Mouse (Mus musculus) hindbrain, embryonic 16.5 days (tissue): ENCODE results near the gene Fbxo40. TPM values are rescaled to one million over a fixed set of nuclear protein-coding genes. Genes with fewer than 3 reads are reported as not detected.

ENCODE experiments used
- ATAC-seq: fragments of 200-750 bp; cut with Nextera tagmentation; 2 replicates; pipeline ENCODE4 v1.8.0; 2017; ENCODE audit warnings: moderate TSS enrichment, moderate library complexity
- H3K27ac ChIP-seq: fragments of 300-500 bp; sonication (generic); 2 replicates; pipeline ENCODE4 v1.5.1; 2014; ENCODE audit warnings: low read depth, mild to moderate bottlenecking, control low read depth, low read length, moderate library complexity
- H3K27me3 ChIP-seq: fragments of 300-500 bp; sonication (generic); replicated peaks from 2 replicates; pipeline ENCODE4 v1.6.1; 2014; ENCODE audit warnings: low read length; ENCODE audit not compliant: control insufficient read depth, insufficient read depth
- H3K36me3 ChIP-seq: fragments of 300-500 bp; sonication (generic); 2 replicates; pipeline ENCODE4 v1.6.1; 2014; ENCODE audit warnings: mild to moderate bottlenecking, low read length, moderate library complexity, mixed read lengths; ENCODE audit not compliant: control insufficient read depth, insufficient read depth
- H3K4me1 ChIP-seq: fragments of 300-500 bp; sonication (generic); 2 replicates; pipeline ENCODE4 v1.6.1; 2014; ENCODE audit warnings: low read depth, low read length; ENCODE audit not compliant: control insufficient read depth, insufficient read depth
- H3K4me2 ChIP-seq: fragments of 300-500 bp; sonication (generic); 2 replicates; pipeline ENCODE4 v1.6.1; 2014; ENCODE audit warnings: mild to moderate bottlenecking, low read length, control low read depth, moderate library complexity
- H3K4me3 ChIP-seq: fragments of 300-500 bp; sonication (generic); 2 replicates; pipeline ENCODE4 v1.5.1; 2014; ENCODE audit warnings: mild to moderate bottlenecking, low read length, control low read depth, moderate library complexity
- H3K9ac ChIP-seq: fragments of 300-500 bp; sonication (generic); 2 replicates; pipeline ENCODE4 v1.6.1; 2014; ENCODE audit warnings: low read depth, mild to moderate bottlenecking, control low read depth, low read length, moderate library complexity
- H3K9me3 ChIP-seq: fragments of 300-500 bp; sonication (generic); 2 replicates; pipeline ENCODE4 v1.6.1; 2014; ENCODE audit warnings: mild to moderate bottlenecking, low read length, moderate library complexity; ENCODE audit not compliant: control insufficient read depth
- WGBS: fragments of 180-500 bp; shearing (Covaris S2); extraction: QIAGEN DNeasy Blood & Tissue Kit; methylation state at CpG from one replicate; pipeline ENCODE4 v1.1.7; 2014; 5-methylcytosine and 5-hydroxymethylcytosine counted together
- polyA plus RNA-seq: library from polyadenylated mRNA; unstranded; fragments of >200 nt; fragmentation: Nextera tagmentation; extraction: Ambion mirVana; gene quantifications from 2 replicates; pipeline ENCODE4 v1.2.1, GENCODE M21; 2015

Fbxo40 gene
- polyA plus RNA-seq, 1 experiment from 2014 or later = 0.06 TPM

DNA sequence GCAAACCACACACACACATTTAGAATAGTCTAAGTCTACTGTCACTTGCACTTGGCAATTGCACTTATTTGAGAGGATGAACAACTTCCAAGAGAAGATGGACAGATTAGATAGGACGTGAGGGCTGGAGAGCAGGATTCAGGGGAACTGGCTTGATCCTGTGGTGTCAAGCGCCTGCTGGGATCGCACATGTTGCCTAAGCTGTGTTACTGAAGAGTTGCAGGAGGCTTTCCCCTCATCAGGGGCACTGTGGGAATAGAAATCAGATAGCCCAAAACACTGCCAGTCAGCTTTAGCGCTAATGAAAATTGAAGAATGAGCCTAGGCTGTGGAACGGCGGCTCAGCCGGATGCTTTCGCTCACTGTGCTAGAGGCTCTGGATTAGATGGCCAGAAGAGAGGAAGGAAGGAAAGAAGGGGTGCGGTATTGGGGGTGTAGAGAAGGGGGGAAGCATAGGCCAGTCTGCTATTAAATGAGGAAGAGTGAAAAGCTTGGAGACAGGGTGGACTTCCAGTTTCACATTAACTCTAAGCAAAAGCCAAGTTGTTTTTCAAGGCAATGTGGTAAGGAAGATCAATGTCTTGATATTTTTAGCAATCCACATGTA, 9.2 kb upstream of the Fbxo40 start:
- no peak for ATAC-seq
- Histone ChIP-seq H3K4me3 (no peak overlapping the region), H3K4me1 (no peaks in the 10 kb centered on the region), H3K27ac (no peak overlapping the region), H3K4me2 (no peak overlapping the region), H3K27me3 (no peaks in the 10 kb centered on the region), H3K9ac (no peak overlapping the region), H3K36me3 (no peaks in the 10 kb centered on the region), H3K9me3 (no peaks in the 10 kb centered on the region)
- 86% methylated on average over 9 of the region's 9 CpGs for WGBS

- H3K36me3 ChIP-seq = no peaks in the 10 kb centered on the region
- no peak overlapping the region for H3K27ac ChIP-seq
- H3K9me3 ChIP-seq = no peaks in the 10 kb centered on the region
- H3K4me1 ChIP-seq = no peaks in the 10 kb centered on the region
- H3K4me2 ChIP-seq = no peak overlapping the region
- ATAC-seq = no peak
- WGBS = 82% methylated on average over 6 of the region's 6 CpGs
- H3K27me3 ChIP-seq = no peaks in the 10 kb centered on the region
- H3K4me3 ChIP-seq = no peak overlapping the region
- no peak overlapping the region for H3K9ac ChIP-seq
Observed at GRCm38 (mm10) chr16:36997650-36998049, 7.4 kb upstream of the Fbxo40 start.

GRCm38 (mm10) chr16:36989493-36989892, 774 bp downstream of the Fbxo40 start:
- H3K9ac ChIP-seq = no peak overlapping the region
- 81% methylated on average over 8 of the region's 8 CpGs for WGBS
- H3K27ac ChIP-seq = no peak overlapping the region
- H3K4me3 ChIP-seq = no peak overlapping the region
- no peak for ATAC-seq
- no peaks in the 10 kb centered on the region for H3K36me3 ChIP-seq
- H3K27me3 ChIP-seq = no peaks in the 10 kb centered on the region
- no peaks in the 10 kb centered on the region for H3K4me1 ChIP-seq
- no peaks in the 10 kb centered on the region for H3K9me3 ChIP-seq
- no peak overlapping the region for H3K4me2 ChIP-seq

GRCm38 (mm10) chr16:36988066-36988465, 2.2 kb downstream of the Fbxo40 start:
- H3K4me1 ChIP-seq = no peaks in the 10 kb centered on the region
- H3K4me3 ChIP-seq = no peak overlapping the region
- H3K9me3 ChIP-seq = no peaks in the 10 kb centered on the region
- no peaks in the 10 kb centered on the region for H3K27me3 ChIP-seq
- no peak overlapping the region for H3K4me2 ChIP-seq
- ATAC-seq = no peak
- H3K27ac ChIP-seq = no peak overlapping the region
- H3K9ac ChIP-seq = no peak overlapping the region
- H3K36me3 ChIP-seq = no peaks in the 10 kb centered on the region

DNA sequence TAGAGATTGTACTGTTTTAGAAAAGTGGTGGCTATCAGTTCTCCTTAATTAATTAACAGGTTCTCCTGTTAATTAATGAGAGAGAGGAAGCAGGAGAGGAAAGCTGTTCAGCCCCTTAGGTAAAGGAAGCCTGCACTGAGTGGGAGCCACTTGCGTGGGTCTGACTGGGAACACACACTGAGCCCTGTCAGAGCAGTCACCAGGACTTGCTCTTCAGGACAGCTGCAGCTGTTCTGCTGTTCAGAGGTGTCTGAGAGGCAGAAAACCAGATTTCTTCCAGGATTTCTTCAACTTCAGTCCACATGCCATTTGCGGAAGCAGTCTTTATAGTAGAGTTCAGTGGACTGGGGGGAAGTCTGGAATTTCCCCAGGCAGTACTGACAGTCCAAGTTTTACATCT, 2.9 kb downstream of the Fbxo40 start:
- H3K9ac ChIP-seq = no peak overlapping the region
- H3K36me3 ChIP-seq = no peaks in the 10 kb centered on the region
- no peak overlapping the region for H3K27ac ChIP-seq
- WGBS = 68% methylated on average over 2 of the region's 2 CpGs
- H3K4me3 ChIP-seq = no peak overlapping the region
- no peaks in the 10 kb centered on the region for H3K9me3 ChIP-seq
- no peaks in the 10 kb centered on the region for H3K27me3 ChIP-seq
- H3K4me2 ChIP-seq = no peak overlapping the region
- no peaks in the 10 kb centered on the region for H3K4me1 ChIP-seq
- no peak for ATAC-seq

- Histone ChIP-seq H3K4me1 (no peaks in the 10 kb centered on the region), H3K9me3 (no peaks in the 10 kb centered on the region; the same call in 1 of the 2 replicates), H3K36me3 (no peaks in the 10 kb centered on the region), H3K27me3 (no peaks in the 10 kb centered on the region), H3K27ac (no peak overlapping the region), H3K9ac (no peak overlapping the region), H3K4me2 (no peak overlapping the region), H3K4me3 (no peak overlapping the region)
- 69% methylated on average over 5 of the region's 5 CpGs for WGBS
- ATAC-seq = no peak
Observed at GRCm38 (mm10) chr16:36985636-36986042, 4.6 kb downstream of the Fbxo40 start.

- Histone ChIP-seq H3K27ac (no peak overlapping the region), H3K4me3 (no peak overlapping the region), H3K4me1 (no peaks in the 10 kb centered on the region), H3K4me2 (no peak overlapping the region), H3K36me3 (no peaks in the 10 kb centered on the region), H3K9me3 (no peaks in the 10 kb centered on the region; the same call in 1 of the 2 replicates), H3K27me3 (no peaks in the 10 kb centered on the region), H3K9ac (no peak overlapping the region)
- ATAC-seq = no peak
- WGBS = 87% methylated on average over 1 of the region's 1 CpGs
Observed at GRCm38 (mm10) chr16:36983796-36984195, 6.5 kb downstream of the Fbxo40 start.

DNA sequence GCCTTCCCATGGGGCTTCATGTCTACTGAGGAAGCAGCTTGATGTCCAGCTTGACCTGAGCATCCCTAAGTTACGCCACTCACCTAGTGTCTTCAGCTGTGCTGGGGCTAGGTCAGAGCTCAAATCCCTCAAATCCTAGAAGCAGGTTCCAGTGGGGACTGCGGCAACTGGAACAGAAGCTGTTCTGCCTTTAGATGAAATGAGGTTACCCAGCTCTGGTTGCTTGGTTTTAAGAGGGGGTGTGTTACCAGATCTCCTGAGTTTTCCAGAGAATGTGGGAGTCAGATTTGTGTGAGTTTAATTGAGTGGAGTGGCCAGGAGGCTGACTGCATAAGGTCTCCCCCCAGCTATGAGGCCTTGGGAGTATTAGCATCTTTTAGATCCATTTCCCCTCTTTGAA, 11.1 kb downstream of the Fbxo40 start:
- no peak for ATAC-seq
- no peak overlapping the region for H3K4me3 ChIP-seq
- 92% methylated on average over 2 of the region's 2 CpGs for WGBS

GRCm38 (mm10) chr16:36963415-36963814, 26.9 kb downstream of the Fbxo40 start:
- no peaks in the 10 kb centered on the region for H3K36me3 ChIP-seq
- H3K4me3 ChIP-seq = no peak overlapping the region
- no peak overlapping the region for H3K4me2 ChIP-seq
- no peak overlapping the region for H3K9ac ChIP-seq
- no peaks in the 10 kb centered on the region for H3K4me1 ChIP-seq
- H3K27me3 ChIP-seq = no peaks in the 10 kb centered on the region
- H3K9me3 ChIP-seq = no peaks in the 10 kb centered on the region
- H3K27ac ChIP-seq = no peak overlapping the region
- ATAC-seq = no peak
- WGBS = 89% methylated on average over 4 of the region's 4 CpGs

More for the DNA sequence above, 11.1 kb downstream of the Fbxo40 start:
- H3K9ac ChIP-seq = no peak overlapping the region
- no peaks in the 10 kb centered on the region for H3K4me1 ChIP-seq
- no peak overlapping the region for H3K4me2 ChIP-seq
- H3K9me3 ChIP-seq = no peaks in the 10 kb centered on the region; the same call in 1 of the 2 replicates
- no peak overlapping the region for H3K27ac ChIP-seq
- no peaks in the 10 kb centered on the region for H3K36me3 ChIP-seq
- no peaks in the 10 kb centered on the region for H3K27me3 ChIP-seq

DNA sequence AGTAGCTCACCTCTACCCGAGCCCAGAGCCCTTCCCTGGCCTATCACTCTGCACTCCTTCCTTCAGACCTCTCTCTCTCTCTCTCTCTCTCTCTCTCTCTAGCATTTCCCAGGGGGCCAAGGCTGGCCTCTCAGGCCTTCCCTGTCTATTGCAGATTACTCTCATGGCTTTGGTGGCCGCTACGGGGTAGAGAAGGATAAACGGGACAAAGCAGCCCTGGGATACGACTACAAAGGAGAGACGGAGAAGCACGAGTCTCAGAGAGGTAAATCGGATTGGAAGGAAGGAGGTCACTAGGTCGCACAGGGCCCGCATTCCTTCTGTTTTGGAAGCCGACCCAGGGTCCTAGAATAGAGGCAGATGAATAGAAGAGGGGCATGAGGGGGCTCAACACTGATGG, 35.2 kb downstream of the Fbxo40 start:
- H3K27me3 ChIP-seq = no peaks in the 10 kb centered on the region
- no peak for ATAC-seq
- H3K9me3 ChIP-seq = no peaks in the 10 kb centered on the region
- H3K36me3 ChIP-seq = no peaks in the 10 kb centered on the region
- no peak overlapping the region for H3K27ac ChIP-seq
- no peak overlapping the region for H3K4me3 ChIP-seq
- H3K4me2 ChIP-seq = no peak overlapping the region
- H3K4me1 ChIP-seq = no peaks in the 10 kb centered on the region
- H3K9ac ChIP-seq = no peak overlapping the region
- 48% methylated on average over 11 of the region's 11 CpGs for WGBS
